Mouse (Mus musculus) lung, adult 18-20 months (tissue): Measurements from ENCODE around the gene Mtnr1a.
"Not testable (repeated sequence)": the region's sequence is repeated elsewhere in the genome, so short reads cannot be mapped to it uniquely, and the experiment has no call there.

ENCODE experiments used
- DNase-seq, 2 experiments: peaks; one replicate each; pipeline ENCODE4 v3.0.0; 2022; ENCODE audit warnings: mixed read lengths in 2 of 2

The Mtnr1a gene

GRCm38 (mm10) chr8:45068759-45069386 lies at the start of gene Mtnr1a:
TSS of gene Mtnr1a (plus strand) at chr8:45069137.
- peak; percentile 78 to 86 for DNase-seq

- DNase-seq: no peak
Measured at GRCm38 (mm10) chr8:45019241-45019640, 49.7 kb upstream of the Mtnr1a start.

- DNase-seq: no peak
Measured at GRCm38 (mm10) chr8:45021171-45021570, 47.8 kb upstream of the Mtnr1a start.

GRCm38 (mm10) chr8:45021911-45022665 lies 46.8 kb upstream of the Mtnr1a start:
- no peak for DNase-seq

- no peak for DNase-seq
Measured at GRCm38 (mm10) chr8:45028081-45028497, 40.8 kb upstream of the Mtnr1a start.

- no peak for DNase-seq
Measured at GRCm38 (mm10) chr8:45038350-45038749, 30.6 kb upstream of the Mtnr1a start.

GRCm38 (mm10) chr8:45044160-45044559 lies 24.8 kb upstream of the Mtnr1a start:
- DNase-seq: no peak

GRCm38 (mm10) chr8:45050451-45050850 lies 18.5 kb upstream of the Mtnr1a start:
- DNase-seq: no peak

GRCm38 (mm10) chr8:45051236-45051635 lies 17.7 kb upstream of the Mtnr1a start:
- DNase-seq: no peak

- DNase-seq: no peak
Measured at GRCm38 (mm10) chr8:45052205-45052604, 16.7 kb upstream of the Mtnr1a start.

- no peak for DNase-seq
Measured at GRCm38 (mm10) chr8:45052618-45053017, 16.3 kb upstream of the Mtnr1a start.

GRCm38 (mm10) chr8:45055500-45055899 lies 13.4 kb upstream of the Mtnr1a start:
- DNase-seq: no peak

- DNase-seq: no peak
Measured at GRCm38 (mm10) chr8:45056810-45057209, 12.1 kb upstream of the Mtnr1a start.

- no peak for DNase-seq
Measured at GRCm38 (mm10) chr8:45060083-45060482, 8.9 kb upstream of the Mtnr1a start.

- DNase-seq: no peak
Measured at GRCm38 (mm10) chr8:45062311-45062710, 6.6 kb upstream of the Mtnr1a start.

GRCm38 (mm10) chr8:45062982-45063924 lies 5.7 kb upstream of the Mtnr1a start:
- DNase-seq: peak; percentile 79 to 88

GRCm38 (mm10) chr8:45064197-45064869 lies 4.6 kb upstream of the Mtnr1a start:
- peak; percentile 44 to 64 for DNase-seq

GRCm38 (mm10) chr8:45065391-45065790 lies 3.5 kb upstream of the Mtnr1a start:
- DNase-seq: not testable (repeated sequence)

GRCm38 (mm10) chr8:45070949-45071348 lies 2.0 kb downstream of the Mtnr1a start:
- no peak for DNase-seq

GRCm38 (mm10) chr8:45080850-45081249 lies 11.9 kb downstream of the Mtnr1a start:
- DNase-seq: no peak

GRCm38 (mm10) chr8:45093599-45093998 lies 24.7 kb downstream of the Mtnr1a start:
- no peak for DNase-seq

- no peak for DNase-seq
Measured at GRCm38 (mm10) chr8:45109371-45110063, 40.6 kb downstream of the Mtnr1a start.
